Mouse (Mus musculus): ENCODE measurements around the gene P2ry2. TPM values are rescaled to one million over a fixed set of nuclear protein-coding genes. Genes with fewer than 3 reads are reported as not detected.

P2ry2 gene
- total and polyA plus RNA-seq, 3 experiments: 0.87 to 1.7 (median 1.4) TPM

DNA sequence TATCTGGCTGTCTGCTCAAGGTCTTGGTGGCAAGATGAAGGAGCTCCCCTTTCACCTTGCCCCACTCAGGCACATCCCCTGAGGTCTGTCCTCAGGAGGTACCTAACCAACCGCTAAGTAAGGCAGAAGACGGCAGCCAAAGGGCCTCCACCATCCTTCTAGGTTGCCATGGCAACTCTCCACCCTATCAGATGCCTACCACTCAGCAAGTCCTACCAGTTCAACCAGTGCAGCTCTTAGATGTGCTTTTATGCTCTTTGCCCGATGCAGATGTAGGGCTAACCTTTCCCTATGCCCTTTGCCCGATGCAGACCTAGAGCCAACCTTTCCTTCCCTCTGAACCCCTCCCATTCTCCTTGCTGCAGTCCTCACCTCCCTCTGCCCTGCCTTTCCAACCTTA lies 7.5 kb downstream of the P2ry2 start:
- Histone ChIP-seq H3K27ac (ENCODE audit: insufficient read depth, low read depth) (no peak overlapping the region), H3K9me3 (replicated peaks; ENCODE audit: low read length) (no peaks in the 10 kb centered on the region)
- dilution Hi-C loops (cut with MboI; ENCODE audit: extremely low pct_ligation_motif_present, extremely low pct_unique_long_range_greater_than_20kb, low sequenced_read_pairs): no loop called here

GRCm38 (mm10) chr7:101003442-101004326 lies 9.0 kb downstream of the P2ry2 start:
- in situ Hi-C loops (cut with MboI; ENCODE audit: low pct_ligation_motif_present, low pct_unique_long_range_greater_than_20kb, low sequenced_read_pairs): no loop called here
- no peak overlapping the region for H3K9ac ChIP-seq (ENCODE audit: insufficient read depth, low read depth)
- no peaks in the 10 kb centered on the region for H3K79me2 ChIP-seq (replicated peaks; ENCODE audit: control insufficient read depth, extremely low read depth, insufficient read depth, poor library complexity, severe bottlenecking)
- peaks cover 0 to under 1% of the 10 kb centered on the region in 2 experiments for H3K36me3 ChIP-seq (replicated peaks in 1 of 2; ENCODE audit: control insufficient read depth in 1 of 2, insufficient read depth in 1 of 2, low read length in 1 of 2)
- TF ChIP-seq NELFE (IDR thresholded peaks at IDR 0.05; ENCODE audit: low read depth, low read length) (no peak), CHD2 (IDR thresholded peaks at IDR 0.05; ENCODE audit: low read length) (no peak), MAFK (IDR thresholded peaks at IDR 0.05; ENCODE audit: insufficient replicate concordance, low read length) (no peak), MYC (IDR thresholded peaks at IDR 0.05; ENCODE audit: low read depth, low read length) (no peak), ETS1 (conservative IDR thresholded peaks at IDR 0.05; ENCODE audit: low read depth, low read length) (no peak), CTCF (conservative IDR thresholded peaks at IDR 0.05 in 1 of 2, IDR thresholded peaks at IDR 0.05 in 1 of 2; ENCODE audit: low read depth in 2 of 2, low read length in 2 of 2) (no peak), USF1 (IDR thresholded peaks at IDR 0.05; ENCODE audit: low read depth, low read length) (no peak), EP300 (IDR thresholded peaks at IDR 0.05; ENCODE audit: low read length) (no peak), POLR2AphosphoS2 (IDR thresholded peaks at IDR 0.05; ENCODE audit: low read depth, low read length) (no peak)
- H3K4me2 ChIP-seq (ENCODE audit: insufficient read depth, low read depth, poor library complexity, severe bottlenecking): no peak overlapping the region
- no peak overlapping the region for H3K4me3 ChIP-seq (replicated peaks in 1 of 3; ENCODE audit: low read depth in 2 of 3, low read length in 2 of 3, poor library complexity in 1 of 3)
- no peaks in the 10 kb centered on the region for H3K9me3 ChIP-seq (replicated peaks; ENCODE audit: low read length)
- no peaks in the 10 kb centered on the region for H3K27me3 ChIP-seq (replicated peaks)
- dilution Hi-C loops (cut with MboI; ENCODE audit: extremely low pct_ligation_motif_present, extremely low pct_unique_long_range_greater_than_20kb, low sequenced_read_pairs): no loop called here
- DNase-seq (ENCODE audit: extremely low read depth): no peak
- H3K4me1 ChIP-seq (ENCODE audit: control insufficient read depth in 1 of 2, insufficient read depth in 2 of 2): peaks cover 8 to 19% of the 10 kb centered on the region in 2 experiments; a peak in 3 of 4 replicates
- no peak overlapping the region for H3K27ac ChIP-seq (ENCODE audit: insufficient read depth, low read depth)

More for the DNA sequence above, 7.5 kb downstream of the P2ry2 start:
- Histone ChIP-seq H3K27me3 (replicated peaks) (peaks cover 7% of the 10 kb centered on the region), H3K9ac (ENCODE audit: insufficient read depth, low read depth) (no peak overlapping the region), H3K4me3 (replicated peaks in 1 of 3; ENCODE audit: low read depth in 2 of 3, low read length in 2 of 3, poor library complexity in 1 of 3) (no peak overlapping the region), H3K4me2 (ENCODE audit: insufficient read depth, low read depth, poor library complexity, severe bottlenecking) (no peak overlapping the region), H3K79me2 (replicated peaks; ENCODE audit: control insufficient read depth, extremely low read depth, insufficient read depth, poor library complexity, severe bottlenecking) (no peaks in the 10 kb centered on the region), H3K4me1 (ENCODE audit: control insufficient read depth in 1 of 2, insufficient read depth in 2 of 2) (peaks cover 8 to 19% of the 10 kb centered on the region in 2 experiments; a peak in 3 of 4 replicates), H3K36me3 (replicated peaks in 1 of 2; ENCODE audit: control insufficient read depth in 1 of 2, insufficient read depth in 1 of 2, low read length in 1 of 2) (no peaks in the 10 kb centered on the region)
- in situ Hi-C loops (cut with MboI; ENCODE audit: low pct_ligation_motif_present, low pct_unique_long_range_greater_than_20kb, low sequenced_read_pairs): no loop called here
- DNase-seq (ENCODE audit: extremely low read depth): no peak
- TF ChIP-seq HCFC1 (IDR thresholded peaks at IDR 0.05; ENCODE audit: low read depth, low read length) (no peak), JUN (IDR thresholded peaks at IDR 0.05; ENCODE audit: insufficient read depth, low read depth, low read length) (no peak), ZKSCAN1 (IDR thresholded peaks at IDR 0.05; ENCODE audit: borderline replicate concordance, low read depth, low read length) (no peak), NELFE (IDR thresholded peaks at IDR 0.05; ENCODE audit: low read depth, low read length) (no peak), MAX (IDR thresholded peaks at IDR 0.05; ENCODE audit: low read length) (no peak), USF2 (conservative IDR thresholded peaks at IDR 0.05; ENCODE audit: low read depth, low read length) (no peak), SIN3A (IDR thresholded peaks at IDR 0.05; ENCODE audit: low read length) (no peak), RAD21 (IDR thresholded peaks at IDR 0.05; ENCODE audit: low read depth, low read length) (no peak), ETS1 (conservative IDR thresholded peaks at IDR 0.05; ENCODE audit: low read depth, low read length) (no peak), PAX5 (IDR thresholded peaks at IDR 0.05; ENCODE audit: low read length) (no peak), ELF1 (IDR thresholded peaks at IDR 0.05; ENCODE audit: low read depth, low read length) (no peak), JUND (conservative IDR thresholded peaks at IDR 0.05; ENCODE audit: low read depth, low read length) (no peak), MXI1 (IDR thresholded peaks at IDR 0.05; ENCODE audit: low read depth, low read length) (no peak)
